ENCODE assay signal across 21 mouse cellular contexts in genomic region chr9:72374996-72375395, GRCm38 (mm10).
DNase-seq lines count a peak whose midpoint lies in the region; ATAC-seq lines count a peak whose summit lies in the region.
"Had no signal": no experiment of that assay in that cellular context is flagged by ENCODE, and none has a peak within 500 bp of the region (broad histone marks: within the 10 kb centered on the region; RNA-seq: fewer than 3 reads in every experiment).

No protein-coding gene starts in this region.

- no peak for DNase-seq in forebrain, embryonic 10.5 days (ENCODE audit: extremely low spot score, low spot score)
- peak; percentile 35 for DNase-seq in thymus, postnatal 4 days
- DNase-seq in thymus, adult 18-20 months, result no peak
- DNase-seq in kidney, postnatal 10 days, result no peak
- DNase-seq in MN1 (ENCODE audit: low spot score), result no peak
- no peak for DNase-seq in urinary bladder, postnatal 36 days (ENCODE audit: low spot score in 2 of 2)
- DNase-seq: adrenal gland, postnatal 14 days; cerebellum, adult 11 months; cerebellum, adult 8-10 months; cerebellum, postnatal 14 days; gastrocnemius, postnatal 14 days; heart, adult 2 months had no signal

- 67% methylated on average over 4 of the region's 4 CpGs for WGBS in forebrain, embryonic 12.5 days
- 81% methylated on average over 4 of the region's 4 CpGs for WGBS in forebrain, embryonic 10.5 days
- 40% methylated on average over 4 of the region's 4 CpGs for WGBS in forebrain, embryonic 16.5 days

- H3K9ac ChIP-seq in forebrain, embryonic 12.5 days, result no peak overlapping the region
- no peak overlapping the region for H3K9ac ChIP-seq in forebrain, embryonic 16.5 days (replicated peaks; ENCODE audit: low read depth, low read length)
- H3K9ac ChIP-seq: embryonic facial prominence, embryonic 13.5 days; heart, embryonic 12.5 days; hindbrain, embryonic 14.5 days; intestine, embryonic 15.5 days had no signal

- ATAC-seq in forebrain, embryonic 12.5 days (ENCODE audit: low FRiP score), result 0 out of 2 replicates have a peak, but pooled peaks have one; percentile 41
- ATAC-seq in forebrain, embryonic 16.5 days, result peak; percentile 95
- ATAC-seq: activated CD4-positive, CD25-positive, alpha-beta regulatory T cell, adult 4 months; intestine, embryonic 15.5 days; Patski had no signal

- H3K4me1 ChIP-seq in forebrain, embryonic 12.5 days, result no peaks in the 10 kb centered on the region
- H3K4me1 ChIP-seq in forebrain, embryonic 10.5 days, result no peaks in the 10 kb centered on the region
- H3K4me1 ChIP-seq in forebrain, embryonic 16.5 days (replicated peaks; ENCODE audit: control insufficient read depth, insufficient read depth, low read length), result no peaks in the 10 kb centered on the region
- H3K4me1 ChIP-seq: embryonic facial prominence, embryonic 13.5 days; heart, embryonic 12.5 days; hindbrain, embryonic 10.5 days; intestine, embryonic 15.5 days had no signal

- H3K4me3 ChIP-seq in forebrain, embryonic 12.5 days (replicated peaks), result no peak overlapping the region
- H3K4me3 ChIP-seq in forebrain, embryonic 10.5 days, result no peak overlapping the region
- H3K4me3 ChIP-seq in forebrain, embryonic 16.5 days (replicated peaks; ENCODE audit: low read length), result no peak overlapping the region
- H3K4me3 ChIP-seq: embryonic facial prominence, embryonic 13.5 days; heart, adult 2 months; heart, embryonic 12.5 days; hindbrain, embryonic 10.5 days; intestine, embryonic 15.5 days had no signal

- H3K36me3 ChIP-seq in forebrain, embryonic 12.5 days (replicated peaks), result no peaks in the 10 kb centered on the region
- no peaks in the 10 kb centered on the region for H3K36me3 ChIP-seq in forebrain, embryonic 10.5 days (replicated peaks)
- H3K36me3 ChIP-seq in forebrain, embryonic 16.5 days (ENCODE audit: control insufficient read depth, insufficient read depth), result no peaks in the 10 kb centered on the region
- H3K36me3 ChIP-seq: embryonic facial prominence, embryonic 13.5 days; heart, embryonic 12.5 days; hindbrain, embryonic 10.5 days; intestine, embryonic 15.5 days had no signal

- H3K9me3 ChIP-seq in forebrain, embryonic 12.5 days, result no peaks in the 10 kb centered on the region
- H3K9me3 ChIP-seq in forebrain, embryonic 10.5 days, result no peaks in the 10 kb centered on the region
- H3K9me3 ChIP-seq in forebrain, embryonic 16.5 days (ENCODE audit: control insufficient read depth, low read length), result no peaks in the 10 kb centered on the region
- H3K9me3 ChIP-seq: embryonic facial prominence, embryonic 13.5 days; hindbrain, embryonic 10.5 days; intestine, embryonic 15.5 days had no signal

- H3K27me3 ChIP-seq in forebrain, embryonic 12.5 days, result no peaks in the 10 kb centered on the region
- H3K27me3 ChIP-seq in forebrain, embryonic 10.5 days (ENCODE audit: poor library complexity, severe bottlenecking), result no peaks in the 10 kb centered on the region
- no peaks in the 10 kb centered on the region for H3K27me3 ChIP-seq in forebrain, embryonic 16.5 days (replicated peaks; ENCODE audit: control insufficient read depth, insufficient read depth, low read length)
- H3K27me3 ChIP-seq: embryonic facial prominence, embryonic 13.5 days; heart, embryonic 12.5 days; intestine, embryonic 15.5 days had no signal

- no peak overlapping the region for H3K27ac ChIP-seq in forebrain, embryonic 12.5 days
- H3K27ac ChIP-seq in forebrain, embryonic 10.5 days, result no peak overlapping the region
- H3K27ac ChIP-seq in forebrain, embryonic 16.5 days (ENCODE audit: low read length), result no peak overlapping the region
- H3K27ac ChIP-seq: embryonic facial prominence, embryonic 13.5 days; heart, adult 2 months; hindbrain, embryonic 10.5 days; hindbrain, embryonic 14.5 days; intestine, embryonic 15.5 days had no signal

- no peak overlapping the region for H3K4me2 ChIP-seq in forebrain, embryonic 12.5 days
- H3K4me2 ChIP-seq in forebrain, embryonic 16.5 days (ENCODE audit: low read length), result no peak overlapping the region
- H3K4me2 ChIP-seq: embryonic facial prominence, embryonic 13.5 days; heart, embryonic 12.5 days; hindbrain, embryonic 14.5 days; intestine, embryonic 15.5 days had no signal
